Mouse (Mus musculus) lung, postnatal 0 days (tissue): ENCODE measurements around the gene Ints1.

Experiments
- CTCF ChIP-seq: IDR thresholded peaks from 2 replicates; pipeline ENCODE4 v1.5.1; 2016; ENCODE audit warnings: antibody characterized with exemption, mild to moderate bottlenecking
- EP300 ChIP-seq: IDR thresholded peaks from 2 replicates; pipeline ENCODE4 v1.6.1; 2016; ENCODE audit warnings: antibody characterized with exemption, mild to moderate bottlenecking, control low read depth

GRCm38 (mm10) chr5:139801880-139802279, 26.4 kb upstream of the Ints1 start:
- TF ChIP-seq CTCF (no peak), EP300 (no peak)
